Mouse (Mus musculus) retina, postnatal 7 days (tissue): ENCODE measurements around the gene Tm6sf1.

Source experiments
- DNase-seq: peaks from one replicate; pipeline ENCODE4 v3.0.0-alpha.2; 2012; ENCODE audit warnings: low read depth, low spot score

Tm6sf1 gene

DNA sequence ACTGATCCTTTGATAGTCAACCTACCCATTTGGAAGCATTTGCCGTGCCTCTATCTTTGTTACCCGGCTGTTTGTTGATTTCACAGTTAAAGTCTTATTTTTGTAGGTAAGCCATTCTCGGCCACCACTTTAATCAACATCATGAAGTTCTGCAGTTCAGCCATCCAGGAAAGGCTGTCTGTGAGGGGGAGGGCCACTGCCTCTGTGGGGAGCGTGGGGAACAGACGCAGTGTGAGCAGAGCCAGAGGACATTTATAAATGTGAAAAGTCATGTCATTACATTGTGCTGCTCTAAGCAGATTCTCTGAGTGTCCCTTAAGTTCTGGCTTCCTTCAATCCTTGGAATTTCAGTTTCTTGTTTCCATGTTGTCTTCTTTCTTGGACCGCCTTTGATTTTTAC, 8.6 kb upstream of the Tm6sf1 start:
- no peak for DNase-seq

DNA sequence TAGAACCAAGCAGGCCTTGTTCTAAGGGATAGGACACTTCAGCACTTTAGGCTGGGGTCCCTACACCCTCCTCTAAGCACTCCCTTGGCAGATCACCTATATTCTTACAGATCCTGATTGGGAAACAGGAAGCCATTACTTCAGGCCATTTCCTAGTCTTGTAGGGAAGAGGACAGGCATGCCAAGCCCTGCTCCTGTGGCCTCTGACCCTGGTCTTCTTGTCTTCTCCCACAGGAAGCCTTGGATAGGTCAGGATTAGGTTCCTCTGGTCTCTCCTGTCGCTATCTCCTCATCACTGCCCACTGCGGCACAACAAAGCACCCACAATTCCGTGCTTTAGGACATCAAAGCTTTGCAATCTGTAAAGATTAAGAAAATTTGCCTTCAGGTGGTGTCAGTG, 7.1 kb upstream of the Tm6sf1 start:
- DNase-seq = no peak

DNA sequence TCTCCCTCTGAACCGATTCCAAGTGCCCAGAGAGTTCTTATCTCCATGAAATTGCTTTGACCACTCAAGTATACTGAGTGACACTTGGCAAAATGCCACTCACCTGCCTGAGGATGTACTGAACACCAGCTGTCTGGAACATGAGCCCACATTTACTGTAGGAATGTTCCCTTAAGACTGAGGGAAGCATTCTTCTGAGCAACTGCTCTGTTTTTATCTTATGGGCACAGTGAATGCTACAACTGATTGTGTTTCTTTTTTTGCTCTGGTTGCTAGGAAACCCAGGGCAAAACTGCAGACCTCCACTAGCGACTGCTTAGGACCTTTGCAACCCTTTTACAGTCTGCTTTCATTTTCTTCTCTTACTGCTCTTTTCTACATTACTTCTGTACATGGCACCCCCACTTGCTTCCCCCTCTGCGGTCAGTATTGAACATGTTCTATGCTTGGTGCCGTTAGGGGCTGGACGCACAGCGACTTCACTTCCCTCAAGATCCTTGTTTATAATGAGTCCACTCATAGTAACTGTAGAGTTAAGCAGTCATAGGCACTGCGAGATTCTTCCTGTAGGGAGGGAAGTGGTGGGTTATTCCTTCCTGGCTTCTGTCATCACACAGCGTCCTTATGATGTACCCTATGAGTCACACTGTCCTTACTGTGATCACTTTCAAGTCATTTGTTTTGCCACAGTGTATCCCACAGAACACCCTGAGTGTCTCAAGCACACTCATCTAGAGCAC, 4.1 kb upstream of the Tm6sf1 start:
- DNase-seq = no peak

DNA sequence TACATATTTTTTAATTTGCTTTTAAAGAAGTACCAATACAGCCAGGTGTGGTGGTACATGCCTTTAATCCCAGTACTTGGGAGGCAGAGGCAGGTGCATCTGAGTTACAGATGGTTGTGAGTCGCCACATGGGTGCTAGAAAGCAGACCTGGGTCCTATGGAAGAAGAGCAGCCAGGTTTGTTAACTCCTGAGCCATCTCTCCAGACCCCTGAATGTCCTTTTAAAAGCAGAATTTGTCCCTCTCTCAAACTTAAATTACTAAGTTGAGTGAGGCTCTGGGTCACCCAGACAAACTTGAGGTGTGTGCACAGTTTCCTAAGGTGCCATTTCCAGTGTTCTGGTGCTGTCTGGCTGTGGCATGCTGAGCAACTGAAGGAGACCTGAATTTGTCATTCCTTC, 3.1 kb upstream of the Tm6sf1 start, which contains the start of gene Gm10160:
Gene Gm10160 (minus strand): TSS at position 101 of the 400 bp plus-strand sequence.
- DNase-seq = no peak

DNA sequence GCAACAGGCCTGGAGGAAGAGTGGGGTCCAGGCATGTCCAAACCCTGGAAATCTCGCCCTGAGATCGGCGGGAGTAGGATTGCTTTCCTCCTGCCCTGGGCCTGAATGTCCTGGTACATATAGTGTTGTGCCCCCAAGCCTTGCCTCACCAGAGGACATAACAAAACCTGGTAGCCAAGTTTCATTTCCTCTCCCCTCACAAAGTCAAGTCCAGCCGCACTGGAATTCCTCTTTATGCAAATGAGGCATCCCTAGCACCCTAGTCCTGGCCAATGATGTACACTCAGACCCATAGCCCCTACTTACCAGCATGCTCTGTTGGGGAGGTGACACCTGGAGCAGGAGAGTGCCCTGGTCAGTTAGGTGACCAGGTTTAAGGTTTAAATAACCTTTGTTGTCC, 2.6 kb upstream of the Tm6sf1 start:
- DNase-seq = no peak

DNA sequence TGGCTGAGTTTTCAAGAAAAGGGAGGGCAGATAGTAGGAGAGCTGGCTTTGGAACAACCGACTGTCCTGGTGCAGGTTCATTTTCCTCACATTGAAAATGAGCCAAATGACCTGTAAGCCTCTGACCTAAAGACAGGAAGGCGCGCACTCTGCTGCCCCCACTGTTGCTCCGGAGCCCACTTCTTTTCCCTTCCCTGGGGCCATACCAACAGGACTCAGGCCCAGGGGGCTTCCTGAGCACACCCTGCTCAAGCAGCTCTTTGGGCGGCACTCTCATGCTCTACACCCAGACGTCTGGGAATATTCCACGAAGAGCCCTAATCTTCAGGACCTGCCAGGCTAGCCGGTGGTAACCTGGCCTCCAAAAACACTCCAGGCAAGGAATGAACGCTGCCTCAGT, 565 bp upstream of the Tm6sf1 start:
- no peak for DNase-seq

DNA sequence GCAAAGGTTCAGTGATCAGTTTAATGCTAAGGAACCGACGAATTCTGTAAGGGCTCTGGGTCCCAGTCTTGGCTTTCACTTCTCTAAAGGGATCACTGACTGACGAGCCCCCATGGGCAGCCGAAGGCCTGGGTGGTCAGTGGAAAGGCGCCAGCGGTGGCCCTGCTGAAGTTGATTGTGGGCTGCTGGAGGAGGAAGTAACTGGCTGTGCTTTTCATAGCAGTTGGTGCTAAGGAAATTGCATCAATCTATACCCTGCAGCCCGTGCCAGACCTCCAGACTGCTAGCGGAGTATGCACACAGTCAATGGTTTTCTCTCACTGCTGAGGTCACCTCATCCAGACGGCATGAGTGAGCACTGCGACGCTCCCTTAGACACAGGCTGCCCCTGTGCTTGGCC, 1.3 kb downstream of the Tm6sf1 start:
- no peak for DNase-seq

DNA sequence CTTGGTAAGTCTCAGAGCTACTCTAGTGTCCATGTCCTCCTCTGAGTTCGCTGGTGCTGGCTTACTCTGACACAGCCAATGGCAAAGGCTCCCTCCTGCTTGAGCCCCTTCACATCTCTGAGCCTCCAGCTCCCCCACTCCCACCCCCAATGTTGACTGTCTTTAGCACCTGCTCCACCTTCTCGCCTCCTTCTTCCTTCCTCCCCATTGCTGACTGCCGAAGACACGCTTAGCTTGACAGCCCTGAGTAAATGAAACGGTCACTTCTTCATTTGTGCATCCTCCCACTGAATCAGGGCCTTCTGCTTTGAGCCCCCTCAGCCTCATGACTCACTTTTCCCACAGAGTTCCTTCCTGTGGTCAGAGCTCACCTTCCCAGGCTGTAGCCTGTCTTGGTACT, 2.2 kb downstream of the Tm6sf1 start:
- DNase-seq = no peak

DNA sequence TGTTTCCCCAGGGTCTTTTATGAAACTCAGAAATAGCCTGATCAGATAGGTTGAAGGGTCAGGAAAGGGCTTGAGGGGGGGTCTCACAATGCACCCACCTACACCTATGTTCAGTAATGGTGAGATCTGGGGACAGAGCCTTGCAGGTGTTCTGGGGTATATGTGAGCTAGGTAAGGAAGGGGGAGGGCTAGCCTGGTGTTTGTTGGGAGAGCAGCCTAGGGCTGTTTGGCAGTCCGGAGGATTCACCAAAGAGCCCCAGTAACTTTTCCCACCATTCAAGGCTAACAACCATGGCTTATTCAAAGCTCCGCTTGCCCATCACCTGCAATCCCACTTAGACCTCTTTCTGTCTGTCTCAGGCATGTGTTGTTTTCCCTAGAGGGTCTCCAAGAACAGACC, 2.7 kb downstream of the Tm6sf1 start:
- DNase-seq = no peak

DNA sequence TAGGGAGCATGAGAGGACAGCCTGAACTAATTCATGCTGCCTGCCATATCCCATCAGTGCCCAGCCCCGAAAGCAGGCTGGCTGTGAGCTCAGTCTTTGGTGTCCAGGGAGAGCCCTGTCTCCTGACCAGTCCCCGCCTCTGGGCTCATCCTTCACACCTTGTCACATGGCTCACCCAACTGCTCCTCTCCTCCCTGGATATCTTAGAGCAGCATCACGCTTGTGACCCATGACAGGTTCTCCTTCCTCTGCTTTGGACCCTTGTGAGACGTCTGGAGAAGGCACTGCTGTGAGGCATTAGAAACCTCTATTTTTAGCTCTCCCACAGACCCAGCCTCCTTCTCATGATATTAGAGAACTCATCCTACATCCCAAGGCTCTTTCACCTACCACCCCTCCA, 3.1 kb downstream of the Tm6sf1 start:
- no peak for DNase-seq

DNA sequence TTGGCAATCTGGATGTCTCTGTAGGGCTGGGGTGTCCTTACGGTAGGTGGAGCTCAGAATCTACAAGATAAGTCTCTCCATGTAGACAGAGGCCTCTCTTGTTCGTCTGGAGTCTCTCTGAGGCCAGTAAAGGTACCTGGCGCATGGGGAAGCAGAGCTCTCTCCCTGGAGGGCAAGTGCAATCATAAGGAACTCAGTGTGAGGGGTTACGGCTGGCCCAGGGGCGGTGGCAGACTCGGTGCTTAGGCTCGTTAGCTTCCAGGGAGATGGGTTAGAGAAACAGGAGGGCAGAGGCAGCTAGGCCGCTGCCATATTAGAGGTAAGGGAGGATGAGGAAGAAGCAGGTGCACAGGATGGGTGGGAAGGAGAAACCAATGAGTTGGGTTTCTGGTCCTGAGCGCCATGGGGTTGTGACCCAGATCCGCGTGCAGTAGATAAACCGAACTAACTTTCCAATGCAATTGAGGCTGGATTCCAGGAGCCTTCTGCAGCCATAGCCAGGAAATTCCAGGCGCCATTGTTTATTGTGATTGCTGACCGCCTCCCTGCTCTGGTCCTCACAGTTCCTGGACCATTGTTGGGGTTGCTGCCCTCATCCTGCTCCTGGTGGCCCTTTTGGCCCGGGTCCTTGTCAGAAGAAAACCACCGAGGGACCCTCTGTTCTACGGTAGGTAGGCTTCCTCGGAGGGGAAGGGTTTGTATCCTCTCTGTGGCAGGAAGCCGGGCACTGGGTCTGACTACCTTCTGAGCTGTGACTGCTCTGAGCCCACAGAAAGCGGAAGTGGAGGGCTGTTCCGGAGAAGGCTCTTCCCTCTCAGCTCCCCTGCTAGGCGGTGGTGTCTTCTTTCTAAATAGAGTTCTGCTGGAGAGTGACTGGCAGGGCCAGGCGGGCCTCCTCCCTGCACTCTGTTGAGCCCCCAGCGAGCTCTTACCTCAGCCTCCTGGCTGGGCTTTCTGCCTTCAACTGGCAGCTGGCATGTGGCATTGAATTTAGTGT, 4.1 kb downstream of the Tm6sf1 start:
- DNase-seq = no peak

DNA sequence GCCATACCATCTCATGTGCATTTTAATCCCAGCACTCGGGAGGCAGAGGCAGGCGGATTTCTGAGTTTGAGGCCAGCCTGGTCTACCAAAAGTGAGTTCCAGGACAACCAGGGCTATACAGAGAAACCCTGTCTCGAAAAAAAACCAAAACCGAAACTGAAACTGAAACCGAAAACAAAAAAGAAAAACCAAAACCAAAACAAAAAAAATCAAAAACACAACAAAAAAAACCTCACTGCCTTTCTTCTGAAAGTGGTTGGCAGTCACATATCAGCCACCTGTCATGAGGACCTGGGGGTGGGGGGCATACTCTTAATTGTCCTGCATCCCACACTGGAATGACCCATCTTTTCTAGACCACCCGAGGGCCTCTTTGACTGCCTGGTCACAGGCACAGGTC, 5.8 kb downstream of the Tm6sf1 start:
- DNase-seq = no peak

DNA sequence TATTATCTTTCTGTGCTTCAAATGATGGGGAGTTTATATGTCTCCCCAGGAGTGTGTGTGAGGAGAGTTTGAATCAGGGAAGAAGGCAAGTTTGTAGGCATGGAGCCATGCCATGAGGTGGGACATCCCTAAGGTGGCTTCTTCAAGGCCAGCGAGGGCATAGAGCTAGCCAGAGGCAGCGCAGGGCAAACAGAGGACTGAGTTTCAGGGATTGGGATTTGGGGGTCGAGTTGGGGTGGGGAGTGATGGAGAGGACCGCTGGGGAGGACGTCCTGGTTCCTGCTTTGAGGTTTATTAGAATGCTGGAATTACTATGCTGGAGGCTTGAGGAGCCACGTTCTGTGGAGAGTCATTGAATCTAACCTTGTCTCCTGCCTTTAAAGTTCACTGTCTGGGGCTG, 7.1 kb downstream of the Tm6sf1 start:
- DNase-seq = no peak

DNA sequence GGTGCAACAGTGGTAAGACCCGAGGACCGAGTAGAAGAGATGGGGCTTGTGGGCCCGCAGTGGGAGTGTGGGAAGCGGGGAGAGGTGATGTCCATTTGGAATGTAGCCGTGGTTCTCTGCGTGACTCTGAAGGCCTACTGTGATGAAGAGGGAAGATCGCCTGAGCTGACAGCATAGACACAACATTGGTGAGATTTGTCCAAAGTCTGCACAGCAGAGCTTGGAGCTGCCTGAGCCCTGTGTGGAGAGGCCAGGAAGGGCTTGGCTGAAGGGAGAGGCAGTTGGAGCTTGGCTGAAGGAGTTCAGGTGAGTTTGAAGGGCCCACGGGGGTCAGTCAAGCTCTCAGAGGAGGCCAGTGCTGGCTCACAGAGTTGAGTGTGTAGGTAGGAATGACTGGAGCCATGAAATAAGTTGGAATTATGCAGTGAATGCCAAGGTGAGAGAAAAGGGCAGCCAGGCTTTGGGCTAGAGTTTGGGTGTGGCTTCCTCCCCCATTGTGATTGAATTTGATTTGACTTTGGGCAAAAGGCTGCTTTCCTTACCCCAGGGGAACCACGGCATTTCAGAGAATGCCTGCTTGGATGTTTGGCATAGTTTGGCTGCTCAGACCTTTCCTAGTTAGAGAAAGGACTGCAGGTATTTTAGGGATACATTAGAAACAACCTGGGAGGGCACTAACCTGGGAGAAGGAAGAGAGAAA, 8.6 kb downstream of the Tm6sf1 start:
- no peak for DNase-seq

DNA sequence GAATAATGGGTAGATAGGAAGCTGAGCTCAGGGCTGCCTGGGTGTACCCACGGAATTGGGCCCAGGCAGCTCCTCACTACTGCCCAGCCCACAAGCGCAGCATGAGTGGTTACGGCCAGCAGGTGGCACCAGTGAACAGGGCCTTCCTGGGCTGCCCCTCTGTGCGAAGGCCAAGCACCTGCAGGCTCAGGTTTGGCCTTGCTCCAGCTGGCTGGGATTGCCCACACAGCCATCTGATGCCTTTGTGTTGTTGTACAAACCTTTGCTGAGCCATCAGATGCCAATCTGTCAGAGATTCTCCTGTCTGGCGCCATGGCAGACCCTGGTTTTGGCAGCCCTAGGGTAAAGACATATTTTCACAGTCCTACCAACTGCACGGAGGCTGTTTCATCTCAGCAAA, 9.4 kb downstream of the Tm6sf1 start:
- DNase-seq = peak; percentile 64

DNA sequence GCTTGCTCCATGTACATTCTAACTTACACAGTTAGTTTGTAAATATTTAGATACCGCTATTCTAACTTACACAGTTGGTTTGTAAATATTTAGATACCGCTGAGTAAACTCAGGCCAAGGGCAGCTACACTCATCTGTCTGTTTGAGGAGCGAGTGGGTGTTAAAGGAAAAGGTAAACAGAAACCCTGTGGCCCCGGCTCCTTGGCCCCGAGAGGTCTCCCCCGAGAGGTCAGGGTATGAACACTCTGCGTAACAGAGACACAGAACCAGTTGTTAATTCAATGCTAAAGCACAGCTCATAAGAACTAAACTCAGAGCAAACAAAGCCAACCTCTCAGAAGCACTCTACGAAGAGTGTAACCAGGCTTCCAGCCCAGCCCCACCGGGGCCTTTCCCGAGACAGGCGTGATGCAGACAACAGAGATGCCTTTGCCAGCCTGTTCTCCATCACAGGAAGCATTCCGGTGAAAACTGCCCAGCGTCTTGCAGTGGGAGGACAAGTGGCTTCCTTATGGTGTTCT, 13.8 kb downstream of the Tm6sf1 start:
- no peak for DNase-seq

DNA sequence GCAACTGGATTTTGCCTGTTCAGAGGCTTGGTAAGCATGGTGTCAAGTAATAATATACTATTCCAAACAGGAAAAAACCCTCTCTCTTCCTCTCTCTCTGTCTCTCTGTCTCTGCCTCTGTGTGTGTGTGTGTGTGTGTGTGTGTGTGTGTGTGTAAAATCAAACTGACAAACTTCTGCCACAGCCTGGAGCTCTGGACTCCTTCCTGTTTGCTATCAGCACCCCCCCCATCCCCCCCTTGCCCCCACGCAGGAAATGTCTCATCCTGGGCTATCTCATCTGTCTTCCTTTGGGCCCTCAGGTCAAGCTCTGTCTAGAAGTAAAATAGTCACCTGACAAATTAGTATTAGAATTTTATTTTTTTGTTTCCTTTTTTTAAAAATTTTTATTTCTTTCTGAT, 15.0 kb downstream of the Tm6sf1 start:
- no peak for DNase-seq

DNA sequence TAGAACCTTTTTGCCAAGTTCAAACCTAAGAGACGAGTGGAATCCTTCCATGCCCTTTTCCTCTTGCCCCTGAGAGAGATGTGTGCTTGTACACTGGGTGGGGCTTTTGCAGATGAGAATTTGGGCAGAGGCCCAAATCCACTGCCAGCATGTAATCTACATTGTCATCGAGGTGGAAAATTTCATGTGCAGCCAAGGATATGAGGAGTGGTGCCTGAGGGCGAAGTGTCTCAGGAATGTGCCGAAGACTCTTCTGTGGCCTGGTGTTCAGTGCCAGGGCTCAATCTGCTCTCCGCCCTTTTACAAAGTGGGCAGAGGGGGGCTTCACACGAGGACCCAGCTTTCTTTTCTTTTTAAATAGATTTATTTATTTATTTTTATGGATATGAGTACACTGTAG, 15.8 kb downstream of the Tm6sf1 start:
- DNase-seq = no peak

DNA sequence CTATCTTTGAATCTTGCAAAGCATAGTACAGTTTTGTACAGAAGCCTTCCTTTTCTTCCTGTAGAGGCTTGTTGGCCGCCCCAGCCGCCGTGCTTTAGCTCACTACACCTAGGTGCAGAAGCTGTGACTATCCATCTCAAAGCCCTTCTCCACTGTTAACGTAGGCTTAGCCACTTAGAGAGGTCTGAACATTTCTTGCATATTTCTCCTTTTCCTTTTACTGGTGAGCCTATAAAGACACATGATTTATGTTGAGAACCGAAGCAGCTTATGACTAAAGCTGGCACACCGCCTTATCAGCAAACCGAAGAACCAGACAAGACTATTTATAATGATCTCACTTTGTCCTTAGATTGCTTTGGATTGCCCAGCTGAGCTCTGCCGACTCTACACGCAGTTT, 16.6 kb downstream of the Tm6sf1 start:
- DNase-seq = no peak

DNA sequence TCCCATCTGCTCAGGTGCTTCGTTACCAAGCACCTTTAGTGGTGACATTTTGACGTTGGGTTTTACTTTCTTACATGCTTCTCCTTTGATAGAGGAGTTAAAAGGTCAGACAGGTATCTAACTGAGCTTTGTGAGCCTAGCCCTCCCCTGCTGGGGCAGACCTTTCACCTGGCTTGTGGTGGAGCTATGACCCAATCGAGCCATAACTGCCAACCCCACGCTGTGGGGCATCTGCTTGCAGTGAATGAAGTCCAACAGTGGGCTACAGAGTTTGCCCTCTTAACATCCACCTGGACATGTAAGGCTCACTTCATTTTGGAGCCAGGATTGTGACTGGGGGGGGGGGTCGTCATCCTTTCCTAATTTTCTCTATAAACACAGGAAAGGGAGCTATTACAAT, 21.5 kb downstream of the Tm6sf1 start:
- no peak for DNase-seq

DNA sequence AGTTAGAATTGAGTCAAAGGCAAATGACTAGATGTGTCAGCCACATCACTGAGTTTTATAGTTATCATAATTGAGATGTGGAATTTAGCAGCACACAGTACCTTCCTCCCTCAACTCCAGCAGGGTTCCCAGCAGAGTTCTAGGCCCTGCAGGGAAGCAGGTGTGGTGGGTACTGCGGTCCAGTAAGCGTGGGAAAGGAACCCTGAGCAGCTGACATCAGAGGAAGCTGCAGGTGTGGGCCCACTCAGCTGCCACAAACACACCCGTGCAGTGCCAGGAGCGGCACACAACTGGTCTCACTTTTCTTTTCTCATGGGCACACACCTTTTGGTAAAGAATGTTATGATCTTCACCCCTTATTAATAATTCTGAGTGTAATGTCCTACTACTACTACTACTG, 22.0 kb downstream of the Tm6sf1 start:
- DNase-seq = no peak

DNA sequence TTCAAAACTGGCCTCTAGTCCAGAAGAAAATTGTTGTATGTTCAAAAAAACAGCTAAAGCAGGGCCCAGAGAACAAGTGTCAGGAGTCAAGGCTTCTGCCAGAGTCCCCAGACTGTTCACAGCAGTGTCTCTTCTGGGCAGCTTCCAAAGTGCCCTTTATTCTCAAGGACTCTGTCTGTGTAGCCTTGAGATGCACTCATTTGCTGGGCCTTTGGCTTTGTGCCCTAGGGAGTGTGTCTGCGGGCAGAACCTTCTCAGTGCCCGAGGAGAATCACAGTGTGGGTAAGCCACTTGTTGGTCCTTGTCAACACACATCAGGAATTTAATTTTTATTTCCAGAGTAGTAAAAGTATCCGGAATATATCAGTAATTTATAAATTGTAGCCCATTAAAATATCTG, 22.8 kb downstream of the Tm6sf1 start:
- no peak for DNase-seq
